Mouse (Mus musculus): Measurements from ENCODE around the gene Nr6a1. TPM values are rescaled to one million over a fixed set of nuclear protein-coding genes. Genes with fewer than 3 reads are reported as not detected.

The Nr6a1 gene
- total RNA-seq, 2 experiments from 2014 or later = 5.6 to 7.0 TPM

DNA sequence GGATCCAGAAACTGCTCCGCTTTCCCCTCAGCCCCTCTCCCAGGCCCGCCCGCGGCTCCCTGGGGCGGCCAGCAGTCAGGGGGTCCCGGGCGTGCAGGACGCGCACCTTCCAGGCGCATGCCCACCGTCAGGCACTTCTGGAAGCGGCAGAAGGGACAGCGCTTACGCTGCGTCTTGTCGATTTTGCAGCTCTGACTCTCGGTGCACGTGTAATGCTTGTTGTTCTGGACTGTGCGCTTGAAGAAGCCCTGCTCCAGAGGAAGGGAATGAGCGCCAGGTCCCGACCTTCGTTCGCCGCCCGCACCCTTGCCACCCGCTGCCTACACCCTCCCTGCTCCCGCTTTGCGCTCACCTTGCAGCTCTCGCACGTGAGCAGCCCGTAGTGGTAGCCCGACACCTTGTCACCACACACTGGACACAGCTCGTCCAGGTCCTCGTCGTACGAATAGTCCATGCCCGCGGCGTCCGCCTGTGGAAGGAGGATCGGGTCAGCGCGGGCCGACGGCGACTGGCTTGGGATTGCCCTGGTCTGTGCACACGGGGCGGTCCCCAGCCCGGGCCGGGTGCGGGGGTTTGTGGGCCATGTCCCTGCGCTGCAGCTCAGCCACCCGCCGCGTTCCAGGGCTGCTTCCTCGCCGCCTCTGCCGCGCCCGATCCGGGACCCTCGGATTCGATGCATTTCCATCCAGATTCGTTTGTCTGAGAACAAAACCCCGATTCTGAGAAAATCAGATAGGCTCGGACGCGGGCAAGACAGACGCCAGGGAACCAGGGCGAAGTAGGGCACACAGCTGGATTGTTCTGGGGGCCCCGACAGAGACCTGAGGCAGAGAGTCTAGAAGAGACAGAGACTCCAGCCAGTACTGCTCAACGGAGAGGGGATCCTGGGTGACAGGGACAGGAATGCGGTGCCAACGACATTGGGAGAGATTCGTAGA, 216.9 kb downstream of the Nr6a1 start:
- TF ChIP-seq CTCF (conservative IDR thresholded peaks at IDR 0.05) = no peak
- Histone ChIP-seq H3K27ac (no peak overlapping the region), H3K4me3 (no peak overlapping the region)
- DNase-seq (ENCODE audit: low spot score in 2 of 2) = no peak

DNA sequence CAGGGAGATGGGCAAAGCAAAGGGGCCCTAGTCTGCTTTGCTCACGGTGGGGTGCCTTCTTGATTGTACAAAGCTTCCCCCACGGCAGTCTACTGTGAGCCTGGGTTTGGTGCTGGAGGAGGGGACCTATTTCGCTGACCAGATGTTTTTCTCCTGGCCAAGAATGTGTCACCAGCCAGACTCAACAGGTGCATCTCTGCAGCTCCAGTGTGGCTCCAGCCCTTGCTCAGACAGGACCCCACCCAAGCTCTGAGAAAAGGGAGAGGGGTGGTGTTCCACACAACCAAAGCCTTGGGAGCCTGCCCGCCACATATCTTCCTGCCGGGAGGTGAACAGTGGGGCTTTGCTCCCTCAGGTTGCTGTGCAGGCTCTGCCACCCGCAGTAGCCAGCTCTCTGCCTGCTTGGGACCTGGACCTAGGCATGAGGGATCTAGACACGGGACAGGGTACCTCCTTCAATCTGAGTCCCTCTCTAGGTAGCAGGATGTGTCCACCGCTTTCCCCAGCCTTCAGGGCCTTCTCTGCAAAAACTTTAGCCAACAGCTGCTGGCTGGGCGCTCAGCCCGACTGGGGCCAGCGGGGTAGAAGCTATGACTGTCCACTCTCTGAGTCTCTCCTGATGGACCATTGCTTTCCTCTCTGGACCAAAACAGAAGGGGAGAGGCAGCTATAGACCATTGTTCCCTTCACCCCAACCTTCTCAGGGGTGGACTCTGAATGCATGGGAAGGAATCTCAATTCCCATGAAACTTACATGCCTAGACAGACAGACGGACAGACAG, 218.4 kb downstream of the Nr6a1 start:
- Histone ChIP-seq H3K4me3 (no peak overlapping the region), H3K27ac (no peak overlapping the region)
- TF ChIP-seq CTCF (conservative IDR thresholded peaks at IDR 0.05) = no peak
- DNase-seq (ENCODE audit: low spot score in 2 of 2) = no peak

DNA sequence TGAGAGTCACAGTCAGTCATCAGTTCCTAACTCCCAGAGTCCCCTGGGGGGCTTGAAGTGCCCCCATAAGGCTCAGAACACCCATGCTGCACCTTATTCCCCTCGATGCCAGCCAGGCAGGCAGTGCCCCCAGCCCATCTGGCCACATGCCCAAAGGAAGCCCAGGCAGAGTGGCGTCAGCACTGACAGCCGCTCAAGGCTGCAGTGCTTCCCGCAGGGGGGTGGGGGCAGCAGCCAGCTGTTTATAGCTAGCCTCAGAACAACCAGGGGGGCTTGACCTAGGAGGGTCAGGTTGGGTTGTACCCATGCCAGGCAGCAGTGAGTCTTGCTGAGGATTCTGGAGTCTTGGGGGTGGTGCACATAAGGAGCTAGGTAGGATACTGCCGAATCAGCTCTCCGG, 220.8 kb downstream of the Nr6a1 start:
- H3K27ac ChIP-seq = no peak overlapping the region
- H3K4me3 ChIP-seq = no peak overlapping the region
- no peak for TF ChIP-seq CTCF (conservative IDR thresholded peaks at IDR 0.05)
- no peak for DNase-seq (ENCODE audit: low spot score in 2 of 2)

DNA sequence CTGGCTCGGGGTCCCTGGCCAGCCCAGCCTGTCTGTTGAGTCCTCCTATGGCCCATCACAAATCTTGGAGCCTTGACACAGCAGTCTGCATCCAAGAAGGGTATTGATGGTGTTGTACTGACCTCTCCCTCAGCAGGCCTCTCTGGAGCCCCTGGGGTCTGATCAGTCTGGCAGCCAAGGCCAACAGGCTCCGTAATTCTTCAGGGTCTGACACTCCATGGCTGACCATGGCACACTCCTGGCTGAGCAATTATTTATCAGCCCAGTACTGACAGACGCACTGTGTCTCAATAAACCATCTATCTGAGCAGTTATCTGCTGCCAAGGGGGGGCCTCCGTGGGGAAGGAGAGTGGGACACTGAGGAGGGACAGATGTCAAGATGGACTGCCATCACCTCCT, 222.5 kb downstream of the Nr6a1 start:
- no peak for DNase-seq (ENCODE audit: low spot score in 2 of 2)
- TF ChIP-seq CTCF (conservative IDR thresholded peaks at IDR 0.05) = no peak
- no peak overlapping the region for H3K27ac ChIP-seq
- H3K4me3 ChIP-seq = no peak overlapping the region

DNA sequence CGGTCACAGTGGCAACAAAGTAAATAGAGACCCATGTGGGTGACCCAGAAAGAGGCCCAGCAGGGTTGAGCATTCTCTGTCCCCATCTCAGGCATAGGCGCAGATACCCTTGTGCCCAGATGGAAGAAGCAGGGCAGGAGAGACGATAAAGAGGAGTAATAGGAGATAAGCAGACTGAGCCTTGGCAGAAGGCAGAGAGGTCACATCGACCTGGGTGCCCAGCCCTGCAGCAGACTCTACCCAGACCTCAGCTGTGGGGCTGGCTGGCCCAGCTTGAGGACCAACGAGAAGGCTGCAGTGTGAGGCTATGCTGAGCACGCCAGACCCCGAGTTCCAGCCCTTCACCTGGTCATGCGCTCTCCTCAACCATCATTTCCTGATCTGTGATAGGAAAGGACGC, 223.2 kb downstream of the Nr6a1 start:
- DNase-seq (ENCODE audit: low spot score in 2 of 2) = no peak
- no peak overlapping the region for H3K4me3 ChIP-seq
- no peak for TF ChIP-seq CTCF (conservative IDR thresholded peaks at IDR 0.05)
- H3K27ac ChIP-seq = no peak overlapping the region

DNA sequence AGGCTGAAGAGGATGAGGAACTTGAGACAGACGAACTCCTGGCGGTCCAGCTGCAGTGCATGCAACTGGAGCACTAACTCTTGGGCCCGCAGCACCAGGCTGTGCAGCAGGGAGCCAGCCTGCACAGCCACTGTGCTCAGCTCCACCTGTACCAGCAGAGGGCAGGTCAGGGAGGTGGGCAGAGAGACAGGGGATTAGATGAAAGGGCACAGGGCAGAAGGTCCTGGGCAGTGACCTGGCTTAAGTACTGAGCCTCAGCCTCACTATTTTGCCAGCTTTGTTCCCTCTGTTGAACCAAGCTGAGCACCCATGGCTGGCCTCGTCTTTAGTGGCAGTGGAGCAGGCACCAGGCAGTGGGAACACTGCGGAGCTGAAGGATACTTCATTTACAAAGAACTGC, 227.3 kb downstream of the Nr6a1 start:
- DNase-seq (ENCODE audit: low spot score in 2 of 2) = no peak
- no peak overlapping the region for H3K4me3 ChIP-seq
- no peak overlapping the region for H3K27ac ChIP-seq
- 0 out of 2 replicates have a peak, but pooled peaks have one; percentile 11 for TF ChIP-seq CTCF (conservative IDR thresholded peaks at IDR 0.05)

DNA sequence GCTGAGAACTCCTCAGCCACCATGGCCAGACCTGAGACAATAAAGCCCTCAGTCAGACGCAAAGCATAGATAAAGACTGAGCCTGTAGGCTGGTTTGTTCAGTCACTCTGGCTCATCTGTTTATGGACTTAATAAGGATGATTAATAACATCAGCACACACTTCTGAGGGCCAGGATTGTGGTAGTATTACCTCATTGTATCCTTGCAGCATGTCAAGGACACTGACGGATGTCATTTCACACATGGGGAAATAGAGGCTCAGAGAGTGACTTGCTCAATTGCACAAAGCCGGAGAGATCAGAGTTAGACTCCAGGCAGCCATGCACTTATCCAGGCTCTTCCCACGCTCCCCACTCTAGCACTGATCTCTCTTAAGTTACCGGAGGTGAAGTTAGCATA, 228.9 kb downstream of the Nr6a1 start:
- TF ChIP-seq CTCF (conservative IDR thresholded peaks at IDR 0.05) = no peak
- no peak overlapping the region for H3K4me3 ChIP-seq
- H3K27ac ChIP-seq = no peak overlapping the region
- DNase-seq (ENCODE audit: low spot score in 2 of 2) = no peak

DNA sequence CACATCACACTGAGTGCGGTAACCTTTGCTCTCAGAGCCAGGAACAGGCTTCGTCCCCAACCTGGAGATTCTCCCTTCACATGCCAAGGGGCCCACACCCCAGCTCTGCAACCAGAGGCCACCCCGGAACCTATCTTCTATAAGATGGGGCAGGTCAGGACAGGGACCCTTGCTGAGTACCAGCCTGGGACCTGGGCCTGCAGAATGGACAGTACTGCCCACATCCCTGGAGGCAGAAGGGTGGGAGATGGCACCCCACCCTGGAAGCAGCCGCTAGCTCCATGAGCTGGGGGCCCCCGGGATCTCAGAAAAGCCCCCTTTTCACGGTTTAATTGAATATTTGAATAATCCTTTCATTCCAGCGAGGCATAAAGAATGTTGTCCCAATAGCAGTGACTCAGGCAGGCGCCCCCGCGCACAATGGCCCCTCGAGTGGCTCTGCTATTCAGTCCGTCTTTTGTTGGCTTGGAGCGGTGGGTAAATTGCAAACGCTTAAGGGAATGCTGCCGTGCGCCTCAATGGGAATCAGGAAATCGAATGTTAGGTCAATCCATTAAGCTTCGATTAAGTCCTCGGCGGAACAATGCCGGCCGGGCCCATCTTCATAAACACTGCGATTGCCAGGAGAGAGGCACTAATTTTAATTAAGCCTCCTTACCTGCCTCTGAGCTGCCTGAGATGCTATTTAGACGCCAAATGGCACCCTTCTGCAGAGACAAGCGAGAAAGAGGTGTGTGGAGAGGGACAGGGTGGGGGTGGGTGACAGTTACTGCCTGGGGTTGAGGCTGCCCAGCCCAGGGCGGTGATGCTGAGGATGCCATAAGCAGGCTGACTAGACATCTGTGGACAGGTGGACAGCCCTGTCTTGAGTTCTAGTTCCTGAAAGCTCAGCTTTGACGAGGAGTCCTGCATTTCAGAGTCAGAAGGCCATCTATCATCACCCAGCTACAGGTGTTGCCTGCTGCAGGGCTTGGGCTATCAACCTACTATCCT, 230.1 kb downstream of the Nr6a1 start:
- TF ChIP-seq CTCF (conservative IDR thresholded peaks at IDR 0.05) = no peak
- no peak for DNase-seq (ENCODE audit: low spot score in 2 of 2)

DNA sequence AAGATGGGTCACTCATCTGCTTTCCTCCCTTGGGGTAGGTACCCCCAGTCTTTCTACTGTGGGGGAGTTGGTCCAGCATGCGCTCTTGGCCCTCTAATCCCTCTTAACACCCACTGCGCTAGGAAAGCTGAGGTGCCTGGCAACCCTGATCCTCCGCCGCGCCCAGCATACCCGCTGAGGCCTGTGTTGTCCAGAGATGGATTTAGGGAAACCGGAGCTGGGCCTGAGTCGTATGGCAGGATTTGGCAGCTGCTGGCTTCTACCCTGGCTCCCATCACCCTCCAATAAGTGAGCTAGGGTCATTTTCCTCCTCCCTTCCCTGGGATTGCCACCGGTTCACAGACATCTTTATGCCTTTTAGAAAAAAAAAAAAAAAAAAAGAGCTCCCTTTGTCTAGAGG, 231.7 kb downstream of the Nr6a1 start:
- Histone ChIP-seq H3K4me3 (no peak overlapping the region), H3K27ac (no peak overlapping the region)
- TF ChIP-seq CTCF (conservative IDR thresholded peaks at IDR 0.05) = no peak
- DNase-seq (ENCODE audit: low spot score in 2 of 2) = no peak

More for the DNA sequence above, 230.1 kb downstream of the Nr6a1 start:
- no peak overlapping the region for H3K27ac ChIP-seq
- H3K4me3 ChIP-seq = no peak overlapping the region

DNA sequence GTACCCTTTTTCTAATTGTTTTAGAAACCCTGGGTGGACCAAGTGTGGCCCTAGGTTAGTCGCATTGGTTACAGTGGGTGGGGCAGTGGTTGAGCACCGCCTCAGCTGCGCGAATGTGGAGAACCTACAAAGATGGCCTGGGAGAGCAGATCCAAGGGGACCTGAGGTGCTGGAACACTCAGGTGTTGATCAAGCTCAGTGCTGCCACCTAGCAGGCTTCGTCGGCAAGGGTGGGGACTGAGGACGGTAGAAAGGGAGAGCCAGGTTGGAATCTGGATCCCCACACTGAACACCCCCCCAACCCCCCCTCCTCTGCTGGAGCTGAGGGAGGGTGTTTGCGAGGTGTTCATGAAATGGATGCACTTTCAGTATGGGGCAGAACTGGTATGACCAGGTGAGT, 235.9 kb downstream of the Nr6a1 start:
- peak; percentile 73 for TF ChIP-seq CTCF (conservative IDR thresholded peaks at IDR 0.05)
- Histone ChIP-seq H3K4me3 (no peak overlapping the region), H3K27ac (no peak overlapping the region)
- DNase-seq (ENCODE audit: low spot score in 2 of 2) = no peak

DNA sequence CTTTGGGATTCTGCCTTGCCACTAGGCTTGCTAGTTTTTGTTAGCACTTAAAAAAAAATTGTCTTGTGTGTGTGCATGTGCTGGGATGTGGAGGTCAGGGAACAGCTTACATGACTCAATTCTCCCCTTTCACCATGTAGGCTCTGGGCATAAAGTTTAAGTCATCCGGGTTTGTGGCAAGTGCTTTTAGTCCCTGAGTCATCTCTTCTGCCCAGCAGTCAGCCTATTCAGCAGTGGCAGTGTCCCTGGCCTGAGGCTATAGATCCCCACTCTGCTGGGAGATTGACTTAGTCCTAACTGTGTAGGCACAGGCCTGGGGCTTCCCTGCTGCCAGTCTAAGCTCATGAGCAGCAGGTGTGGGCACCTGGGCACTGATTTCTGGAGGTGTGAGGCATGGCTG, 237.6 kb downstream of the Nr6a1 start:
- TF ChIP-seq CTCF (conservative IDR thresholded peaks at IDR 0.05) = no peak
- DNase-seq (ENCODE audit: low spot score in 2 of 2) = no peak
- Histone ChIP-seq H3K27ac (no peak overlapping the region), H3K4me3 (no peak overlapping the region)

DNA sequence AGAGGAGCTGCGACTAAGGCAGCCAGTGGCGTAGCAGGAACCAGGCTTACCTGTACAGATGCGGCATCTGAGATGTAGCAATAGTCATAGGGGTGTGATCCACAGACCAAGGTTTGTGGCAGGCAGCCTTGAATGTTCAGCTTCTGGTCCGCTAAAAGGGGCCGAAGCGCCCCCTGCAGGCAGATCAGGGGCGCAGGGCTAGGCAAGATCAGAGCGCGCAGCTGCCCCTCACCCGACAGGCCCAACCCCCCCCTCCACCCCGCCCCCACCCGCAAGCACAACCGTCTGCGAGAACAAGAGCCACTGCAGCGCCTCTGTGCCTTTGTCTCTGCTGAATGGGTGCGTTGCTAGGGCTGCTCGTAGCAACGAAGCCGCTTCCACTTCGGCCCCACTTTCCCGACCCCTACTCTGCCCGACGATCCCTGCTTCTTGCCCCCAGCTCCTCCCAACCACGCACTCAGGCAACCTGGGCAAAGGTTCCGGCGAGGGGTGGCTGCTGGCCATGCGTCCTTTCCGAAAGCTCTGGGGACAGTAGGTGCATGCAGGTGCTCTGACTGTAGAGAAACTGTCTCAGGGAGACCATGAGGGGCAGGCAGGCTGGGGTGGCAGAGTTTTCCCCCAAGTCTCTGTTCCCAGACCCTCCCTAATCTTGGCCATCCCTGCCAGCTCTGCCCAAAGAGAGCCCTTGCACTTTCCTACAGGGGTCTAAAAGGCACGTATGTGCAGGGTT, 238.5 kb downstream of the Nr6a1 start:
- Histone ChIP-seq H3K4me3 (peak overlapping the region; percentile 38), H3K27ac (0 out of 2 replicates have a peak overlapping the region, but pooled peaks have one; percentile 14)
- peak; percentile 85 for TF ChIP-seq CTCF (conservative IDR thresholded peaks at IDR 0.05)
- DNase-seq (ENCODE audit: low spot score in 2 of 2) = peak; percentile 32 to 57
